Mouse (Mus musculus): ENCODE results near the gene Tbcel. TPM values are rescaled to one million over a fixed set of nuclear protein-coding genes. Genes with fewer than 3 reads are reported as not detected.

Tbcel gene
- polyA plus RNA-seq, 1 experiment from 2014 or later = 4.4 TPM

DNA sequence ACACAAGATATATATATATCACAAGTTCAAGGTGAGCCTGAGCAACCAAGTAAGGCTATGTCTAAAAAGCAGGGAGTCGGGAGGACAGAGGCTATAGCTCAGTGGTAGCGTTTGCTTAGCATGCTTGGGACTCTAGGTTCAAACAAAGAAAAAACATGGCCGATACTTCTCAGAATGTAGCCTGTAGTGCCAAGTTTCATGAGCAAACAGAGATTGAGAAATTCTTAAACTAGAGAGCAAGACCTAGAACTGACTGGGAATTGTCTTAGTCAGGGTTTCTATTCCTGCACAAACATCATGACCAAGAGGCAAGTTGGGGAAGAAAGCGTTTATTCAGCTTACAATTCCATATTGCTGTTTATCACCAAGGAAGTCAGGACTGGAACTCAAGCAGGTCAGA lies 31.4 kb downstream of the Tbcel start:
- ATAC-seq (replicated peaks) = no peak
- no peak overlapping the region for H3K9ac ChIP-seq
- peaks cover 12% of the 10 kb centered on the region for H3K4me1 ChIP-seq
- 87% methylated on average over 4 of the region's 4 CpGs for WGBS
- no peak overlapping the region for H3K4me2 ChIP-seq
- H3K9me3 ChIP-seq = no peaks in the 10 kb centered on the region
- H3K27ac ChIP-seq = no peak overlapping the region
- H3K27me3 ChIP-seq (replicated peaks) = no peaks in the 10 kb centered on the region; the same call in 1 of the 2 replicates
- no peak overlapping the region for H3K4me3 ChIP-seq
- no peaks in the 10 kb centered on the region for H3K36me3 ChIP-seq (replicated peaks)

DNA sequence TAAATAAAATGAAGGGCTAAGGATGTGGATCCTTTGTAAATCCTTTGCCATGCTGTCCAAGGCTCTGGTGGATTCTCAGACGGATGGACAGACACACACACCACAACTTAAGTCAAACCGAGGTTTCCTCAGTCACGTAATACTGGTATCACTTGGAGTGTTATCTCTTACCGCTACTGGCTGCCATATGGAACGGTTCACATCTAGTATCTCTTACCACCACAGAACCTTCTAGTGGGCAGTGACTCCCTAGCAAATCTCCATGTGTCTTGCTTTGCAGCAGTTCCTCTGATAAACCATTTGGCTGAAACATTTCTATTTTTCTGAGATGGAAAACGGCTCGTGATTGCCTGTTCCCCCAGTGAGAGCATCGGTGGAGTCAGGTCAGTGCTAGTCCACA lies 33.4 kb downstream of the Tbcel start:
- no peak overlapping the region for H3K27ac ChIP-seq
- no peak overlapping the region for H3K4me2 ChIP-seq
- H3K27me3 ChIP-seq (replicated peaks) = no peaks in the 10 kb centered on the region; the same call in 1 of the 2 replicates
- no peaks in the 10 kb centered on the region for H3K36me3 ChIP-seq (replicated peaks)
- peaks cover 25% of the 10 kb centered on the region for H3K4me1 ChIP-seq
- no peak overlapping the region for H3K9ac ChIP-seq
- H3K9me3 ChIP-seq = no peaks in the 10 kb centered on the region
- no peak overlapping the region for H3K4me3 ChIP-seq
- 86% methylated on average over 8 of the region's 8 CpGs for WGBS
- ATAC-seq (replicated peaks) = no peak

DNA sequence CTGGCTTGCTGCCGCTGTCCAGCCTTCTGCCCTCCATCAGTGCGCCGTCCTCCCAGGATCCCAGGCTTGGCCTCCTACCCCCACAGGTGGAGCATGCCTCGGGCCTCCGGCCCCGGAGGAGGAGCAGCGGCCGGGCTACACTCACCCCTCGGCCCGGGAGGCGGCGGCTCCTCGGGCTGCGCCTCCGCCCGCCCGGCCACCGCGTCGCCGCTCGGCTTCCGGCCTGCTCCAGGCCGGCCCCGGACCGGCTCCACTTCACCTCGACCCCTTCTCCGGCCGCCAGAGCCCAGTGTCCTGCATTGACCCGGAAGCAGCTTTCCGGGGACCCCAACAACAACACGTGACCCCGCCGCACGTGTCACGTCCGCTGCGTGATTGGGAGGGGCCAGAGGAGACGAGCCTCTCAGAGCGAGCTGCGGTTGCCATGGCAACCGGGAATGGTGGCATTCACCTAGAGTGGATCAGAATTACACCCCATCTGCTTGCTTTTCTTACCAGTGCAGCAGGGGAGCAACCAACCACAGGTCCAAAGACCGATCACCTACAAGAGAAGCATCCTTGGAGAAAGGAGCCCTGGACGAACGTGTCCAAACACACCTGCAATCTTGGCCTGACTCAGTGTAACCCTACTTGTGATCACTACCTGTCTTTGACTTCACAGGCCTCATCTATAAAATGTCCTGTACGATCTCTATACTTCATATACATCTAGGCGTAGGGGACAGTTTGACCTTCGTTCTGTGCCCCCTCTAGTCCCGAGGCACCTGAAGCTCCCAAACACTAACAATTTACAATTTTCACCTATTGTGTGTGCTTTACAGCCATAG lies 35.5 kb downstream of the Tbcel start:
- 5% methylated on average over 49 of the region's 49 CpGs for WGBS
- H3K27me3 ChIP-seq (replicated peaks) = no peaks in the 10 kb centered on the region; the same call in 1 of the 2 replicates
- H3K9me3 ChIP-seq = no peaks in the 10 kb centered on the region
- peak overlapping the region; percentile 85 for H3K27ac ChIP-seq
- no peaks in the 10 kb centered on the region for H3K36me3 ChIP-seq (replicated peaks)
- ATAC-seq (replicated peaks) = peak; percentile 97
- H3K4me2 ChIP-seq = peak overlapping the region; percentile 82
- H3K4me1 ChIP-seq = peaks cover 25% of the 10 kb centered on the region
- peak overlapping the region; percentile 92 for H3K9ac ChIP-seq
- H3K4me3 ChIP-seq = peak overlapping the region; percentile 99

DNA sequence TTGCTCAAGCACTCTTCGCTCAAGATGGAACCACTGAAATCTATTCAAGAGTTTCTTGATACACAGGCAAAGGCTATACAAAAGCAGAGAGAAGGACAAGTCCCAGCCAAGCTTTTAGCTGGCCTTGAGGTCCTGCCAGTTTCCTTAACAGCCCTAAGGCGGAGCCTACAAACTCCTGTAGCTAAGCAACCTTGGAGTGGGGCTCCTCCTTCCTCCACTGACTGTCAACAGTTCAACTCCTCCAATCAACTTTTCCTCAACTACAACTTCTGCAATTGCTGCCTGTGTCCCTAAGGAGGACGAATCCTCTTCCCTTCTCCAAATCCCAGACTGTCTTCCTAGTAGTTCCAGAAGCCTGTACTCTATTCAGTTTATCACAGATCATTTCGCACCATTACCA lies 36.4 kb downstream of the Tbcel start:
- H3K27ac ChIP-seq = no peak overlapping the region
- no peak for ATAC-seq (replicated peaks)
- WGBS = 50% methylated on average over 4 of the region's 4 CpGs
- peak overlapping the region; percentile 99 for H3K4me3 ChIP-seq
- peaks cover 25% of the 10 kb centered on the region for H3K4me1 ChIP-seq
- H3K9ac ChIP-seq = peak overlapping the region; percentile 92
- H3K27me3 ChIP-seq (replicated peaks) = no peaks in the 10 kb centered on the region; the same call in 1 of the 2 replicates
- H3K36me3 ChIP-seq (replicated peaks) = no peaks in the 10 kb centered on the region
- peak overlapping the region; percentile 82 for H3K4me2 ChIP-seq
- H3K9me3 ChIP-seq = no peaks in the 10 kb centered on the region

DNA sequence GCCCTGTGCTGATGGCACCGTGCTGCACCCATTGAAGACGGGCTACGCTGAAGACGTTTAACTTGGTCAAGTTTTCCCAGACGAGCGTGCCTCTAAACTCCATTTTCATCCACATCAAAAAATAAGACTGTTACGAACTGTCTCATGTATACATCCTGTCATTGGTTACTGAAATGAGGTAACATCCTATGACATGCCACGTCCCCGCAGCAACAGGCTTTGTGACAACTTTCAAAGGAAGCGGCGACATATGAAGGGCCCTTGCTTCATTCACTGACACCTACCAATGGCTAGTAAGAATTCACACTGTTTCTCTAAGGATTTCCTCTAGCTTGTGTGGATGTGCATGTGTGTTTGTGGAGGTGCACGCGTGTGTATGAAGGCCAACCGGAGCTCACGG lies 38.3 kb downstream of the Tbcel start:
- Histone ChIP-seq H3K9me3 (no peaks in the 10 kb centered on the region), H3K27ac (no peak overlapping the region), H3K36me3 (replicated peaks) (no peaks in the 10 kb centered on the region), H3K4me2 (no peak overlapping the region), H3K9ac (no peak overlapping the region), H3K4me1 (peaks cover 25% of the 10 kb centered on the region), H3K4me3 (no peak overlapping the region), H3K27me3 (replicated peaks) (no peaks in the 10 kb centered on the region; the same call in 1 of the 2 replicates)
- 96% methylated on average over 15 of the region's 15 CpGs for WGBS
- ATAC-seq (replicated peaks) = no peak

DNA sequence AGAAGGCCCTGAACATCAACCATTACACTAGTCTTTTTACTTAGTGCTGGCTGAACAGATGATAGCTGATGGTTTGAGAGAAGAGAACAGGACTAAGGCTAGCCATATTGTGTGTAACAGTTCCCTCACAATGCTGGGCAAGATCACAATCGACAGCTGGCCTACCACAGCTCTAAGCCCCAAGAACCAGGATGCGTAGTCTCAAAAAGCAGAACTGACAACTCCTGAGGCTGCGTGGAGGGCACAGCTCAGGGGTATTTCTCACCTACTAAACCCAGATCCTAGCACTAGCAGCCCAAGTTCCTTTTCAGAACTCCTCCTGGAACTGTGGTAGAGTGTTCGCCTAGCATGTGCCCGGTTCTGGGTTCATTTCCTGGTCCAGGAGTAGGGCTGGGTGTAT lies 39.2 kb downstream of the Tbcel start:
- H3K27ac ChIP-seq = no peak overlapping the region
- no peaks in the 10 kb centered on the region; the same call in 1 of the 2 replicates for H3K27me3 ChIP-seq (replicated peaks)
- H3K4me2 ChIP-seq = no peak overlapping the region
- H3K9ac ChIP-seq = no peak overlapping the region
- H3K4me1 ChIP-seq = peaks cover 29% of the 10 kb centered on the region
- no peak overlapping the region for H3K4me3 ChIP-seq
- no peak for ATAC-seq (replicated peaks)
- no peaks in the 10 kb centered on the region for H3K36me3 ChIP-seq (replicated peaks)
- 96% methylated on average over 5 of the region's 5 CpGs for WGBS
- H3K9me3 ChIP-seq = no peaks in the 10 kb centered on the region

DNA sequence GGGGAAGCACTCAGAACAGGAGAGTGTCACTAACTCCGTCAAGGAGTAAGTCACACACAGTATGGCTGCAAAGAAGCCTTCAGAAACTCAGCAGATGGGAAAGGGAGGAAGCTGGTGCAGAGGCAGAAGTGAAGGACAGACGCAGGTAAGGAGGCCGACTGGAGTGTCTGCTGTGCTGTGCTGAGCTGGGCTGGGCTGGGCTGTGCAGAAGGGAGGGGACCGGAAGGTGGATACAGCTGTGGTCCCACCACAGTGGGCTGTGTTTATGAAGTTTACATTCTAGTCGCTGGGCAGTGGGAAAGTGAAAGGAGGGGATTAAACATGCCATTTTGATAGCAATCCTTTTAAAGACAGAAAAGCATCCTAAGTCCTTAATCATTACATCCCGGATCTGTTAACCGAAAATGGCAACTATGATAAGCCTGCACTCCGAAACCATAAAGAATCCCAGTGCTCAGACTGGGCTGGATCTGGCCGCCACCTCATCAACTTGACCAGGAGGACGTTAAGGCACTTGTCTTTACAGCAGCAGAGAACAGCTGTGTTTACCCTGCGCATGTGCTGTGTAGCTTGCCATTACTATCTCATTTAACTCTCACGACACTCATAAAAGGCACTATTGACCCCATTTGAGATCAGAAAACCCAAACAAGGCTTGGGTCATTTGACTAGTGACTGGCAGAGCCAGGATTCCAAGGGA lies 40.3 kb downstream of the Tbcel start:
- ATAC-seq (replicated peaks) = no peak
- peaks cover 26% of the 10 kb centered on the region for H3K4me1 ChIP-seq
- H3K27ac ChIP-seq = no peak overlapping the region
- 82% methylated on average over 12 of the region's 12 CpGs for WGBS
- H3K36me3 ChIP-seq (replicated peaks) = no peaks in the 10 kb centered on the region
- no peaks in the 10 kb centered on the region for H3K27me3 ChIP-seq (replicated peaks)
- no peak overlapping the region for H3K9ac ChIP-seq
- no peak overlapping the region for H3K4me3 ChIP-seq
- no peak overlapping the region for H3K4me2 ChIP-seq
- no peaks in the 10 kb centered on the region for H3K9me3 ChIP-seq

DNA sequence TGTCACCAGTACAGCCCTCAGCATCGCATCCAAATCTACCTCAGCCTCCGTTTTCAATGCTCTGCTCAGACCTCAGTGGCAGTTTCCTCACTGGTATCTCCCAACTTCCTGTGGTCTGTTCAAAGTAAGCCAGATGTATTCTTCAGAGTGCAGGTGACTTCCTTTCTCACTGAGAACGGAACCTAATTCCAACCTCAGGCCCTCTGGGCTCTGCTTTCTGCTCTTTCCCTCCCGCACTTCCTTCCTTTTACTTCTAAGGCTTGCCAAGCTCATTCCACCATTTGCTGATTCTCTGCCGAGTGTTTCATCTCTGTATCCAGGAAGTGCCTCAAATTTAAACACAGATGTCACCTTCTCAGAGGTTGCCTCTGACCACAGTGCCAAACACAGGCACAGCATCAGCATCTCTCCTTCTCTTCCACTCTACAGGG lies 41.9 kb downstream of the Tbcel start:
- WGBS = 89% methylated on average over 5 of the region's 5 CpGs
- ATAC-seq (replicated peaks) = no peak
- no peaks in the 10 kb centered on the region for H3K36me3 ChIP-seq (replicated peaks)
- H3K27ac ChIP-seq = no peak overlapping the region
- H3K4me2 ChIP-seq = no peak overlapping the region
- no peak overlapping the region for H3K4me3 ChIP-seq
- H3K27me3 ChIP-seq (replicated peaks) = no peaks in the 10 kb centered on the region
- H3K9me3 ChIP-seq = no peaks in the 10 kb centered on the region
- H3K9ac ChIP-seq = no peak overlapping the region
- peaks cover 16% of the 10 kb centered on the region for H3K4me1 ChIP-seq

DNA sequence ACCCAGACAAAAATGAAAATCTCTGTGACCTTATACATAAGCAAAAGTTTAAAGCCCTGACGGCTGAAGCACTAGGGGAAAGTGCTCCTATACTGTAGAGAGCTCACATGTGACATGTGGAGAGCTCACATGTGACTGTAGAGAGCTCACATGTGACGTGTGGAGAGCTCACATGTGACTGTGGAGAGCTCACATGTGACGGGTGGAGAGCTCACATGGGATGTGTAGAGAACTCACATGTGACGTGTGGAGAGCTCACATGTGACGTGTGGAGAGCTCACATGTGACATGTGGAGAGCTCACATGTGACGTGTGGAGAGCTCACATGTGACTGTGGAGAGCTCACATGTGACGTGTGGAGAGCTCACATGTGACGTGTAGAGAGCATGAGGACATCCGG lies 43.4 kb downstream of the Tbcel start:
- no peak overlapping the region for H3K9ac ChIP-seq
- H3K27me3 ChIP-seq (replicated peaks) = no peaks in the 10 kb centered on the region
- no peak overlapping the region for H3K27ac ChIP-seq
- no peak overlapping the region for H3K4me2 ChIP-seq
- no peak for ATAC-seq (replicated peaks)
- 91% methylated on average over 9 of the region's 9 CpGs for WGBS
- H3K36me3 ChIP-seq (replicated peaks) = no peaks in the 10 kb centered on the region
- H3K9me3 ChIP-seq = no peaks in the 10 kb centered on the region
- peaks cover 7% of the 10 kb centered on the region for H3K4me1 ChIP-seq
- H3K4me3 ChIP-seq = no peak overlapping the region

DNA sequence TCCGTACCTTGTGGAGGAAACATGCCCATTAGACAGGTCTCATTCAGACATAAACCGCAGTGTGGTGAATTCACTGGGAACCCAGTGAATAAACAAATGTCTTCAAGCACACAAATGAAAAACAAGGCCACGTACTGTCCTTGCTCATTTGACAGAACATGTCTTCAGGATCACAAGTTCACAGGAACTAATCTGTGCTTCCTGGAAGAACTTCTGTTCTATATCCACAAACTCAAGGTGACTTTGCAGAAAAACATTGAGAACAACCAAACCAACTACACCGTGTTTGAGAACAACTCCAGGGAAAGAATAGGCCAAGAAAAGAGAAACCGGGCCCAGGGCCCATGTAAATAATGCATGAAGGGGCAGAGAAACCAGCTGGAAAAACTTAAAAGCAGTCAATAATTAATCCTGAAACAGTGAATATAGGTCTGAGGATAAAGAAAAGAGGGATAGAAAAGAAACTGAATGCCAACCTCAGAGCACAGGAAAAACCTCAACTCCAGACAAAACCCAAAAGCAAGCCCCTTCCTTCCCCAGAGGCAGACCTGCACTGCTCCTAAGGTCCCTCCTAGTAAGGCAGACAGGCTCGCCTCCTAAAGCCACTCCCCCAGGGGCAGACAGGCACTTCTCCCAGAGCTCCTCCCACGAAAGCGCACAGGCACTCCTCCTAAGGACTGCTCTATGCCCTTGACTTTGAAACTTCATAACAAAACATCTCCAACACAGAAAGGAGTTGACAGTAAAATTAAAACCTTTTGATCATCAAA lies 44.2 kb downstream of the Tbcel start:
- no peak for ATAC-seq (replicated peaks)
- Histone ChIP-seq H3K36me3 (replicated peaks) (no peaks in the 10 kb centered on the region), H3K27me3 (replicated peaks) (no peaks in the 10 kb centered on the region), H3K4me1 (peaks cover 10% of the 10 kb centered on the region), H3K9me3 (no peaks in the 10 kb centered on the region), H3K9ac (no peak overlapping the region), H3K27ac (no peak overlapping the region), H3K4me2 (no peak overlapping the region), H3K4me3 (no peak overlapping the region)
- 45% methylated on average over 8 of the region's 8 CpGs for WGBS

DNA sequence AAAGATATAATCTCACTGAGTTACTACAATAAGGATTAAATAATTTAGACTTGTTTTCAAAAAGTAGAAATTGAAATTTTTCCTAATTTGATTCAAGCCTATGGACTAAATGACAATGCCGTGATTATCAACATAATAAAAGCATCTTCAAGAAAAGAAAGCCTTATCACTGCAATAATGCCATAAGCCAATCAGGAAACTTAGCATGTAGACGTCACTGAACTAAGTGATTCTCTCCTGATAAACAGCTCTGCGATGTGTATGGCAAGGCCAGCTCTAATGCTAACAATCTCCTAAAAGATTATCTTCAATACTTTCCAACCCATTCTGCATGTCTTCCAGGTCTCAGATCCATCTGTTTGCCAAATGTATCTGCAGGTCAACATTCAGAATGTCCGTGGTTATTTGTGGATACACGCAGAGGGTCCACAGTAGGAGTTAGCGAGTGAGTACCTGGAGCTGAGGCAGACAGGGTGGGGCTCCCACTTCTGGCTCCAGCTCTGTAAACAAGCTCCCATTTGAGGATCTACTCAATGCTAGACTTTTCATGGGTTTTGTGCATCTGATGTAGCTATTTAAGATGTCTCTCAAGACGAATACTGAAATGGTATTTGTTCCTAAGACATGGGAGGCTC lies 44.9 kb downstream of the Tbcel start:
- 94% methylated on average over 7 of the region's 7 CpGs for WGBS
- Histone ChIP-seq H3K9me3 (no peaks in the 10 kb centered on the region), H3K27ac (no peak overlapping the region), H3K9ac (no peak overlapping the region), H3K27me3 (replicated peaks) (no peaks in the 10 kb centered on the region), H3K4me1 (peaks cover 10% of the 10 kb centered on the region), H3K36me3 (replicated peaks) (no peaks in the 10 kb centered on the region), H3K4me3 (no peak overlapping the region), H3K4me2 (no peak overlapping the region)
- ATAC-seq (replicated peaks) = no peak

Measured in midbrain, embryonic 15.5 days (tissue).